9 mouse cellular contexts compared by ENCODE assay signal in genomic region chr2:168553541-168553961, GRCm38 (mm10). TPM values are rescaled to one million over a fixed set of nuclear protein-coding genes. Genes with fewer than 3 reads are reported as not detected.
DNase-seq lines count a peak whose midpoint lies in the region; ATAC-seq and TF ChIP-seq lines count a peak whose summit lies in the region.
"Had no signal": no experiment of that assay in that cellular context is flagged by ENCODE, and none has a peak within 500 bp of the region (broad histone marks: within the 10 kb centered on the region; RNA-seq: fewer than 3 reads in every experiment).

No protein-coding gene starts in this region.

- no peaks in the 10 kb centered on the region for H3K27me3 ChIP-seq in forebrain, embryonic 11.5 days (ENCODE audit: control insufficient read depth, insufficient read depth, low read length)
- H3K27me3 ChIP-seq: CH12.LX had no signal

- no peak for ATAC-seq in forebrain, embryonic 11.5 days (replicated peaks; ENCODE audit: low FRiP score)

- H3K27ac ChIP-seq in left cerebral cortex, adult 2 months, result no peak overlapping the region
- no peak overlapping the region for H3K27ac ChIP-seq in forebrain, embryonic 11.5 days (ENCODE audit: low read depth, low read length)

- no peaks in the 10 kb centered on the region for H3K36me3 ChIP-seq in forebrain, embryonic 11.5 days (ENCODE audit: control insufficient read depth, insufficient read depth, low read length)

- 48% methylated on average over 18 of the region's 18 CpGs for WGBS in forebrain, embryonic 11.5 days

- H3K4me1 ChIP-seq in forebrain, embryonic 11.5 days (replicated peaks; ENCODE audit: control insufficient read depth, insufficient read depth, low read length), result peaks cover 10% of the 10 kb centered on the region; the same call in 1 of the 2 replicates

- H3K9ac ChIP-seq in forebrain, embryonic 11.5 days (ENCODE audit: low read length), result no peak overlapping the region

- no peak overlapping the region for H3K4me3 ChIP-seq in left cerebral cortex, adult 2 months
- no peak overlapping the region for H3K4me3 ChIP-seq in forebrain, embryonic 11.5 days (ENCODE audit: low read depth, low read length)

- no peak overlapping the region for H3K4me2 ChIP-seq in forebrain, embryonic 11.5 days (ENCODE audit: low read depth, low read length, severe bottlenecking)

- no peaks in the 10 kb centered on the region for H3K9me3 ChIP-seq in forebrain, embryonic 11.5 days (ENCODE audit: control insufficient read depth, low read length)

- peak; percentile 95 for DNase-seq in heart, adult 11 months
- no peak for DNase-seq in heart, adult 18-20 months
- DNase-seq in embryo, embryonic 10.5 days (ENCODE audit: low spot score), result peak; percentile 46
- peak; percentile 24 to 60 for DNase-seq in kidney, postnatal 25 days
- DNase-seq in mesoderm, embryonic 11.5 days (ENCODE audit: low read depth, low spot score), result peak; percentile 34
- DNase-seq in left cerebral cortex, adult 2 months (ENCODE audit: extremely low spot score in 1 of 2, low spot score in 2 of 2), result no peak
- DNase-seq in left cerebral cortex, postnatal 4 days, result no peak
- no peak for DNase-seq in forebrain, embryonic 11.5 days (ENCODE audit: low spot score)

- no peak for TF ChIP-seq CTCF in left cerebral cortex, adult 2 months (IDR thresholded peaks at IDR 0.05)

- intact Hi-C loops in left cerebral cortex, adult 2 months (cut with DNase I), result no loop called here
- intact Hi-C loops in left cerebral cortex, postnatal 4 days (cut with DNase I), result no loop called here

RNA-seq across cellular contexts. Expression of gene Nfatc2, which starts 47.9 kb away (rescaled TPM):
- 10 to 100 TPM in 1 of 2 experiments, 1 to 10 TPM in 1; 8.7 to 10.1 TPM for total RNA-seq in heart, adult 18-20 months (2021)
- total RNA-seq in left cerebral cortex, adult 2 months (2021), result 10 to 100 TPM; 11.2 to 12.1 TPM
- 1 to 10 TPM; 6.0 to 6.2 TPM for total RNA-seq in left cerebral cortex, postnatal 4 days (2021)
- 0.55 and 0.89 TPM in 2 replicates for polyA plus RNA-seq in forebrain, embryonic 11.5 days (2014; fragmentation: Nextera tagmentation; extraction: Ambion mirVana)

Comparison
In these comparisons a context has a peak if more than half of its experiments do, and no peak if none do; other contexts are left out.
1. DNase-seq: peak in heart, adult 11 months (single experiment), embryo, embryonic 10.5 days (single experiment), kidney, postnatal 25 days (2 of 2) and mesoderm, embryonic 11.5 days (single experiment); none in heart, adult 18-20 months (0 of 2), left cerebral cortex, adult 2 months (0 of 2), left cerebral cortex, postnatal 4 days (single experiment) and forebrain, embryonic 11.5 days (single experiment).